Mouse (Mus musculus) brain, embryonic 14.5 days (tissue): Measurements from ENCODE around the gene Nrxn3. TPM values are rescaled to one million over a fixed set of nuclear protein-coding genes. Genes with fewer than 3 reads are reported as not detected.
A peak's percentile ranks its signal among the peaks of the same experiment; 100 is the strongest.

Source experiments
- DNase-seq: peaks from one replicate; pipeline ENCODE4 v3.0.0-alpha.2; 2011; ENCODE audit warnings: low read depth
- CTCF ChIP-seq: fragments of 200-500 bp; IDR thresholded peaks from 2 replicates; pipeline ENCODE4 v1.5.1; 2012; ENCODE audit warnings: inconsistent platforms, mild to moderate bottlenecking, moderate library complexity, borderline replicate concordance; ENCODE audit not compliant: insufficient read depth, insufficient read length; ENCODE audit errors: extremely low read depth
- POLR2A ChIP-seq: fragments of 200-500 bp; IDR thresholded peaks from 2 replicates; pipeline ENCODE4 v1.6.1; 2012; ENCODE audit warnings: mild to moderate bottlenecking, inconsistent platforms, borderline replicate concordance; ENCODE audit not compliant: poor library complexity, insufficient read depth, insufficient read length, severe bottlenecking; ENCODE audit errors: extremely low read depth
- polyA plus RNA-seq: library from polyadenylated mRNA; depleted of rRNA; stranded (reverse); fragments of >200 nt; gene quantifications from 2 replicates; pipeline ENCODE4 v1.2.3, GENCODE M21; 2012

Nrxn3 gene
- polyA plus RNA-seq, 1 experiment, result 67.8 TPM

DNA sequence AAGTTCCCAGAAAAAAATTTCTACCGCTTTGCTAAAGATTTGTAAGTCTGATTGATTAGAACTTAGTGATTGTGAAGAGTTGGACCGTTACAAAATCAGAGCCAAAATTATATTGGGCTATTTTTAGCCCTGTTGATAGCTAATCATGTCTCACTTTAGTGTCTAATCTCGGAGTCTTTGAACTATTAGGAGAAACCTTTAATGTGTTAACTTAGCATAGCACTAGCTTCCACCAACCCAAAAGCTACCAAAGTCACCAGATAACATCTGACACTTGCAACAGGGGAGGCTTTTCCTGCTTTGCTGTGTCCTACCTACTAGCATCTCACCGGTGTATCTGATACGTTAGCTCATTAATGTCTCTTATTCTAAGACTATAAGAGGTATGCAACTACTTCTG is 1333.6 kb downstream of the Nrxn3 start:
- no peak for DNase-seq
- no peak for TF ChIP-seq POLR2A
- TF ChIP-seq CTCF, result no peak

DNA sequence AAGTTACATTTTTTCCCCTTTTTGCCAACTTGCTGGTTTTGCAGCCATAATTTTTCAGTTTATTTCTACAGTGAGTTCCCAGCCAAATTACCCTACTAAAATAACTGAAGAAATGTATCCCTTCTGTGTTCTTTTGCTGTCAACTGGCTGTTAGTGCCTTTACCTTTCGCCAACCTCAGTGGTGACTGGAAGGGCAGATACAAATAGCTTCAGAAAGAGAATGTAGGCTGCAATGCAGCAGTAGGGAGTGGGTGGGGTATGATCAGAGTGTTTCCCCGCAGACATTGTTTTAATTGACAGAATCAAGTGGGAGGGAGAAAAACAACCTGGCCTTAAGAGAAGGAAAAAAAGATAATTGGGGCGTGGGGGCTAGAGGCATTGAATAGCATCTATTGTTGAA is 1337.1 kb downstream of the Nrxn3 start:
- TF ChIP-seq POLR2A (no peak), CTCF (no peak)
- DNase-seq, result no peak

DNA sequence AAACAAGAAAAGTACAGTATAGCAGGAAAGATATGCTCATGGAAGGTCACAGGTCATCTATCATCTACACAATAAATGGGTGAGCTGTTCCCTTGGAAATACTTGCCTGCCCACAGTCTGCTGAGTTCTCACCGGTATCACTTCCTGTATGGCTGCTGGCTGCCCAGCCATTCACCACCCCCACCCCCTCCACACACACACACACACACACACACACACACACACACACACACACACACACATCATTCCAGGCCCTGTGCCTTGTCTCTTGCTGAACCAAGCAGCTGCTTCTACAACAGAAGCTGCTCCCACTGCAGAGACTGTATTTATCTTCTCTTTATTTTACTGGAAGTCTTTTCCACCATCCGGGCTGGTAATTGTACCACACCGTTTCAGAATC is 1338.6 kb downstream of the Nrxn3 start:
- TF ChIP-seq CTCF (no peak), POLR2A (no peak)
- peak; percentile 32 for DNase-seq

DNA sequence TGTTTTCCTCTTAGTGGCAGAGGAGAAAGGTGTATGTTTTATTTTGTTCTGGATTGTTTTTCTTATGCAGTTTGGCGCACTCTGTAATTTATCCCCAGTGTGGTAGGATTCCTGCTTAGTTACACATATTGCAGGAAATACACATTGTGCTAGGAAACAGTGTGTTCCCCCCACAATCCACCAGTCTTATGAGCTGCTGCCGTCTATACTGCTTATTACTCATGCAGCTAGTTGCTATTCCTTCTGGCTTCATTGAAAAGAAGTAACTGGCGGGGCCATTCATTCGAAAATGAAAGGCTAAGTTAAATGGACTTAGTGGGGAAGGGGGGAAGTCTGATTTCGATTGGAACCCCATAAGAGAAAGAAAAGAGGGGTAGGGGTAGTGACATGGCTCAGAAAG is 1339.5 kb downstream of the Nrxn3 start:
- peak; percentile 51 for DNase-seq
- no peak for TF ChIP-seq CTCF
- TF ChIP-seq POLR2A, result no peak

DNA sequence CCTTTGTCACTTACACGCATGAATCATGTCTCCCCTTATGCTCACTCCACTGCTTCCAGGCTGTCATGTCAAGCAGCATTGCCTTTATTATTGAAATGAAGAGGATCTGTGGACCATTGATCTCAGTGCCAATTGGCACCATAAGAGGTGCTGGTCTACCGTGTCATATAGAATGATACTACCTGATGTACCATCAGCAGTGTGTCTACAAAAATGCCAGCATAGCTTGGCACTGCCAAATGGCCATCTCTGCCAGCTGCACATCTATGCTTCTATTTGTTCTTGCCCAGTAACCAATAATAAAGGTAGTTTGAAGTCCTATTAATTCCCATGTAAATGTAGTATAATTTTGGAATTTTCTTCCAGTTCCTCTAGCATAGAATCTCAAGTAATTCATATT is 1340.8 kb downstream of the Nrxn3 start:
- TF ChIP-seq CTCF, result no peak
- TF ChIP-seq POLR2A, result no peak

DNA sequence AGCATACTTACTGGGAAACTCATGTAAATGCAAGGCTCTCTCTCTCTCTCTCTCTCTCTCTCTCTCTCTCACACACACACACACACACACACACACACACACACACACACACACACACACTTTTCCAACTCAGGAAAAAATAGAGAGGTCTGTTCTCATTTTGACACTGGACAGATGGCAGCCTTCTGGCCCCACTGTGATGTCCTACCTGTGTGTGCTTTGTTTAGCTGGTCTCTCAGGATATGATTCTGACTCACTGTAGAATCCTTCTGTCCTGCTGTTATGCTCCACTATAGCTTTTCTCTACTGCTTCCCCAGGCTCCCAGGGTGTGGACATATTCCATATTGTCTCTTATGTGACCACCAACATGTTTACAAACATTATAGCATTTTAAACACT is 1363.2 kb downstream of the Nrxn3 start:
- TF ChIP-seq CTCF, result no peak
- no peak for TF ChIP-seq POLR2A

More for the DNA sequence above, 1340.8 kb downstream of the Nrxn3 start:
- peak; percentile 45 for DNase-seq

DNA sequence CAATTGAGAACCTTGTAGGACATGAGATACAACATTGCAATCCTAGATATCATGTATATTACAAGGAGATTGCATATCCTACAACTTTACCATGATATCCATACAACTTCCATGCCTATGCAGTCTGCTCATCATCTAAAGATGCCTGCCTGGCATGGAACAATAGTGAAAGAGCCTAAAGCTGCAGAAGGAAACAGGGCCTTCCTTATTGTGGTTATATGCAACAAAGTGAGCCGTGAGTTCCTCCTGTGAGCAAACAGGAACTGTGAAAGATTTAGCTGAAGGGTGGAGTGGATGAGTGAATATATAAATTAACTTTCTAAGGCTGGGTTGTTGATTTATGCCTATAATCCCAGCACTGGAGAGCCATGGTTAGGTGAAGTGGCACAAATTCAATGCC is 1373.1 kb downstream of the Nrxn3 start:
- TF ChIP-seq POLR2A, result no peak
- DNase-seq, result no peak

More for the DNA sequence above, 1363.2 kb downstream of the Nrxn3 start:
- no peak for DNase-seq

DNA sequence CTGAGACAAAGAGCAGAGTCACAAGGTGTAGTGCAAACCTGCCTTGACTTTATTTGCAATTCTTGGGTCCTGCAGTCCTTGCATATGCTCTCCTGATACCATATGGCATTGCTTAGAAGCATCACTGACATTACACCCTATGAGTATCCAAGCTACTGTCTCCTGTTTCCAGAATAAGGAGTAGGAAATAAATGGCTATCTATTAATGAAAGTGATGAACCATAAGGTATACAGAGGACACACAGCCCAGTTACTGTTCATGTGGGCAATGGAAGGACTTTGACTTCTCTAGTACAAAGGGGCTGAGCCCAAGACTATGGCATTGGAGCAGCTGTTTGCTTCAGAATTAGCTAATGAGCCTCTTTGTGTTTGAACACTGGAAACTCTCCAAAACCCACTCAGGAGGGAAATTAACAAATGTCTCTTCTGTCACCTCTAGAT is 1390.7 kb downstream of the Nrxn3 start:
- TF ChIP-seq POLR2A (no peak), CTCF (no peak)
- peak; percentile 88 for DNase-seq

DNA sequence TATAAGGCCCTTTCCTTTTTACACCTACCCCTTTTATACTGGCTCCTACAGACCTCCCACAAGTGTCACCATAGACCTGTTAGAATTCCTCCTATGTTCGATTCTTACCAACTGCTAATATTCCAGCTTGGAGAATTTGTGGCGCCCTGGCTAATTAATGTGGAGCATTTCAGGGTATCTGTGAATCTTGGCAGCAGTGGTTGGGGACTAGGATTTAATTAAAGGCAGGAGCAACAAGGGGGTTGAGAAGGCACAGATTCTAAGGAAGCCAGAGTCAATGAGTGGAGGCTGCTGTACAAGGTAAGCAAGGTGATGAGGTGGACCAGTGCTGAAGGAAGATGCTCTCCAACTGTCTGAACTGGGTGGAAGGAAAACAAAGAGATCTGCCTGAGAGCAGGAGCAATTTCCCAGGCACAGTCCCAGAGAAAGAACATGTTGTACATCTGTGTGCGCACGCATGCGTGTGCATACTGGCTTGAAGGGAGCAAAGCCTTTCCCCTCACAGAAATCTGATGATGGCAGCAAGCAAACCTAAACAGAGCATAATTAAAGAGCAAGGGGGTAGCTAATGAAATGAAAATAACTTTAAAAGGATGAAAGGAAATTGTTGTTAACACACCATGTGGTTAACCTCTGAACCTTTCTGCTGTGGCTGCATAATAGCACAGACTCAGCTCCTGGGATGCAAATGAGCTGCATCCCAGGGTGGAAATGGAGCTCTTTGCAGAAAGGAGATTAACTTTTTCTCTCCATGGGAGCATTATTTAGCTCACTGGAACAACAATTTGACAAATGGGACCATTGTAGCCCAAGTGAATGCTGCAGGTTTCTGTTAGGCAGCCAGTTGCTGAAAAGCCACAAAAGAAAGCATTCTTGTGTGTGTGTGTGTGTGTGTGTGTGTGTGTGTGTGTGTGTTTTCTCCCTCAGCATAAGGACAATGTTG is 1409.5 kb downstream of the Nrxn3 start:
- TF ChIP-seq POLR2A (no peak), CTCF (no peak)
- peak; percentile 96 for DNase-seq

DNA sequence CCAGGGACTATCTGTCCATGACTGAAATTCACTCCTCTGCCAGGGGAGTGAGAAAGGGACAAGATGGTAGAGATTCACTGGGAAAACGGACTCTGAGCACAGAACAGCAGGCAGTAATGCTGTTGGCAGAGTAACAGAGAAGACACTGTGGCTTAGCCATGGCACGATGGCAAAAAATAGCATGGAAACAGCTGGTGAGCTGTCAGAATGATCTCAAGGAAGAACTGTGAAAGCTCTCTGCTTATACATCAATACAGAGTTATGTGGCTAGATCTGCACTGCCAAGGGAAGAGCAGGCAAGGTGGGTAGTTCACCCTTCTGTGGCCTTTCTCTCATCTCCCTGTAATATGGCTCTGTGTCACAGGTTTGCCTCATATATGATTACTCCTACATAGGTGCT is 1419.3 kb downstream of the Nrxn3 start:
- peak; percentile 70 for DNase-seq
- TF ChIP-seq CTCF, result no peak
- no peak for TF ChIP-seq POLR2A

DNA sequence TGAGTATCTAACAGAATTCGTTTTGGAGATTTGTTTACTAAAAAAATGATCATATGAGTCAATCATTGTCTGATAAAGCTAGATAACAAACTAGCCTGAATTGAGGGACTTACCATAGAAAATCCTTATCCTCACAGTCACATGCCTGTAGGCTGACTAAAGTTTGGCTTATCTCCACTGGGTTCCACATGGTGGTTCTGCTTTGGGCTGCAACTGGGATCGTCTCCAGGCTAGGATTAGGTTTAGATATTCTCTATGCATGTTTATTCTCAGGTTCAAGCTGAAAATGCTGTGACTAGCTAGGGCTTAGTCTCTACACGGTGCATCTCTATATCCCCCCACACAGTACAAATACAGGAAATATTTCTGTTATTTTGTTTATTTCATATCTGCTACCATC is 1421.6 kb downstream of the Nrxn3 start:
- no peak for TF ChIP-seq CTCF
- no peak for TF ChIP-seq POLR2A
- no peak for DNase-seq

DNA sequence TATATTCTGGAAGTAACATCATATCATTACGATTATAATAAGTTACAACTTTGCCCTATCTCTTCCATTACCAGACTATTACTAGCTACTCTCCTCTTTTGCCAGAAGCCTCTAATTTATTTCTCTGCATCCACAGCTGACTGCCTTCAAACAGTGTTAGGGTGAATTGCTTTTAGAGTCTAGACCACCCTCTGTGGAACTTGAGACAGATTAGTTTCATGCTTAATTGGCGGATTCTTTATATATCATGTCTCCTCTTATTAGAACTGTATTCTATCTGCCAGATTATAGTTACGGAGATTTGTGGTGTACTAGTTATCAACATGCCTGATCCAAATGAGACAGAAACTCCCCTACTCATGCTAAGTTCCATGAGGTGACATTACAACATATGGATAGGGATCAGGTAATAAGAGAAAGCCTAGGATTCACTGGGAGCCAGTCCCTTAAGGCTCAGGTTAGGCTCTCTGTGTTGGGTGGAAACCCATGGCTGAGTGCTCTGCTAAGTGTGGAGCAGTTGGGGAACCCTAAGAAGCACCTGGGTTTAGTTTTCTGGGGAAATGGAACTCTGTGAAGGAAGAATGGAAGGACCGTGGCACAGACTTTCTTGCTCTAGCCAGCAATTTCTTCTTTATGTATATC is 1435.6 kb downstream of the Nrxn3 start:
- no peak for DNase-seq
- TF ChIP-seq POLR2A, result no peak
- no peak for TF ChIP-seq CTCF

DNA sequence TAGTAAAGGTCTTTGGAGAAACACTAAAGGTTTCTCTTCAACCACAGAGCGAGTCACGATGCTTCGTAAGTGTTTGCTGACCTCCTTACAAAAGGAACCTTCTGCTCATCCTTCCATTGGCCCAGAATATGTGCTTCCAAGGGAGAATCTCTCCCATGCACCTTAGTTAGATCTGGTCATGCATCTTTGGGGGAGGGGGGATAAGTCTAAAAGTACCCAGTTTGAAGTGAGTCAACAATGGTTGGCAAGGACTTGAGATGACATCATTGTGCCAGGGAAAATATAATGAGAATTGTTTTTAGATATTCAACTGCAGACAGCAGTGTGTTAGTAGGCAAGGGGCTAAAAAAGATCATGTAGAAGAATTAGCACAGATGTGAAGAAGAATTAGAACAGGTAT is 1437.2 kb downstream of the Nrxn3 start:
- no peak for TF ChIP-seq POLR2A
- TF ChIP-seq CTCF, result no peak
- DNase-seq, result no peak
